8 mouse cellular contexts compared by ENCODE assay signal in genomic region chr5:118946090-118946489, GRCm38 (mm10).
A peak's percentile ranks its signal among the peaks of the same experiment; 100 is the strongest.
DNase-seq lines count a peak whose midpoint lies in the region; ATAC-seq lines count a peak whose summit lies in the region.
"Had no signal": no experiment of that assay in that cellular context is flagged by ENCODE, and none has a peak within 500 bp of the region (broad histone marks: within the 10 kb centered on the region; RNA-seq: fewer than 3 reads in every experiment).

No protein-coding gene starts in this region.

- H3K9me3 ChIP-seq in heart, embryonic 16.5 days (replicated peaks; ENCODE audit: control insufficient read depth, low read length): no peaks in the 10 kb centered on the region

- no peaks in the 10 kb centered on the region; the same call in 1 of the 2 replicates for H3K4me1 ChIP-seq in heart, embryonic 16.5 days (ENCODE audit: control insufficient read depth, insufficient read depth, low read length)

- intact Hi-C loops in heart, postnatal 25 days (cut with DNase I): loop anchor here (5.0 kb wide), 1 partner anchor 64 kb away; no protein-coding TSS in a partner anchor

- H3K9ac ChIP-seq in heart, embryonic 16.5 days (ENCODE audit: low read length): no peak overlapping the region

- 24% methylated on average over 8 of the region's 8 CpGs for WGBS in heart, embryonic 16.5 days

- peak overlapping the region; percentile 38 for H3K4me2 ChIP-seq in heart, embryonic 16.5 days (ENCODE audit: low read depth, low read length)

- no peak overlapping the region; the same call in 1 of the 2 replicates for H3K4me3 ChIP-seq in heart, embryonic 16.5 days (ENCODE audit: low read length)

- H3K36me3 ChIP-seq in heart, embryonic 16.5 days (ENCODE audit: control insufficient read depth, insufficient read depth): no peaks in the 10 kb centered on the region

- no peak for ATAC-seq in heart, embryonic 16.5 days (replicated peaks; ENCODE audit: extremely low read depth, insufficient read depth, low FRiP score)

- no peak for DNase-seq in heart, postnatal 25 days (ENCODE audit: low spot score)
- peak; percentile 14 for DNase-seq in 3134 (ENCODE audit: extremely low read depth, insufficient read length, low spot score)
- peak; percentile 31 for DNase-seq in R1 (ENCODE audit: low read depth, low spot score)
- DNase-seq in layer of hippocampus, adult 9-10 months (ENCODE audit: low spot score): peak; percentile 7
- DNase-seq in thymus, postnatal 4 days: no peak
- no peak for DNase-seq in cerebellum, adult 9-11 months
- DNase-seq: adrenal gland, postnatal 14 days had no signal

- H3K27me3 ChIP-seq in heart, embryonic 16.5 days (ENCODE audit: control insufficient read depth, insufficient read depth, low read length): 0 out of 2 replicates have a peak, but pooled peaks cover 3% of the 10 kb centered on the region

- no peak overlapping the region for H3K27ac ChIP-seq in heart, embryonic 16.5 days (ENCODE audit: low read length)

Comparison
In these comparisons a context has a peak if more than half of its experiments do, and no peak if none do; other contexts are left out.
1. DNase-seq: peak in 3134 (single experiment), R1 (single experiment) and layer of hippocampus, adult 9-10 months (single experiment); none in heart, postnatal 25 days (single experiment), thymus, postnatal 4 days (single experiment) and cerebellum, adult 9-11 months (single experiment).